Mouse (Mus musculus) hindbrain, embryonic 10.5 days (tissue): ENCODE results near the gene Ptges2. TPM values are rescaled to one million over a fixed set of nuclear protein-coding genes. Genes with fewer than 3 reads are reported as not detected.

Experiments
- DNase-seq: peaks from one replicate; pipeline ENCODE4 v3.0.0-alpha.2; 2017; ENCODE audit warnings: low spot score
- H3K27ac ChIP-seq: fragments of 300-500 bp; sonication (generic); 2 replicates; pipeline ENCODE4 v1.5.1; 2016; ENCODE audit warnings: mild to moderate bottlenecking, moderate library complexity
- H3K27me3 ChIP-seq: fragments of 300-500 bp; sonication (generic); 2 replicates; pipeline ENCODE4 v1.6.1; 2016; ENCODE audit warnings: mild to moderate bottlenecking; ENCODE audit not compliant: poor library complexity, insufficient read depth, severe bottlenecking
- H3K36me3 ChIP-seq: fragments of 300-500 bp; sonication (generic); 2 replicates; pipeline ENCODE4 v1.6.1; 2016; ENCODE audit warnings: mild to moderate bottlenecking, moderate library complexity
- H3K4me1 ChIP-seq: fragments of 300-500 bp; sonication (generic); replicated peaks from 2 replicates; pipeline ENCODE4 v1.6.1; 2016; ENCODE audit warnings: mild to moderate bottlenecking
- H3K4me3 ChIP-seq: fragments of 300-500 bp; sonication (generic); 2 replicates; pipeline ENCODE4 v1.5.1; 2016; ENCODE audit warnings: mild to moderate bottlenecking, moderate library complexity
- H3K9me3 ChIP-seq: fragments of 300-500 bp; sonication (generic); 2 replicates; pipeline ENCODE4 v1.6.1; 2016; ENCODE audit warnings: mild to moderate bottlenecking, moderate library complexity
- WGBS: fragments of 180-500 bp; shearing (Covaris S2); methylation state at CpG from one replicate; pipeline ENCODE4 v1.1.7; 2016; 5-methylcytosine and 5-hydroxymethylcytosine counted together
- polyA plus RNA-seq: library from polyadenylated mRNA; unstranded; fragments of >200 nt; fragmentation: Nextera tagmentation; extraction: Ambion mirVana; gene quantifications from 2 replicates; pipeline ENCODE4 v1.2.1, GENCODE M21; 2016

The Ptges2 gene
- polyA plus RNA-seq, 1 experiment from 2014 or later, result 32.3 TPM

GRCm38 (mm10) chr2:32423481-32424331 lies 28.0 kb downstream of the Ptges2 start:
- peak overlapping the region; percentile 54 for H3K4me3 ChIP-seq
- DNase-seq, result peak; percentile 69
- 2% methylated on average over 14 of the region's 14 CpGs for WGBS
- H3K36me3 ChIP-seq, result peaks cover 39% of the 10 kb centered on the region
- H3K27me3 ChIP-seq, result no peaks in the 10 kb centered on the region
- H3K27ac ChIP-seq, result peak overlapping the region; percentile 79
- H3K4me1 ChIP-seq, result peaks cover 43% of the 10 kb centered on the region
- no peaks in the 10 kb centered on the region for H3K9me3 ChIP-seq

- no peak for DNase-seq
- Histone ChIP-seq H3K27ac (peak overlapping the region; percentile 73; the same call in 1 of the 2 replicates), H3K27me3 (no peaks in the 10 kb centered on the region), H3K4me3 (no peak overlapping the region), H3K36me3 (peaks cover 28% of the 10 kb centered on the region), H3K9me3 (no peaks in the 10 kb centered on the region), H3K4me1 (peaks cover 54% of the 10 kb centered on the region)
- WGBS, result 62% methylated on average over 3 of the region's 3 CpGs
Measured at GRCm38 (mm10) chr2:32424796-32425195, 29.1 kb downstream of the Ptges2 start.

GRCm38 (mm10) chr2:32425568-32425967 lies 29.9 kb downstream of the Ptges2 start:
- no peaks in the 10 kb centered on the region for H3K27me3 ChIP-seq
- 85% methylated on average over 5 of the region's 5 CpGs for WGBS
- no peak overlapping the region for H3K27ac ChIP-seq
- H3K4me3 ChIP-seq, result no peak overlapping the region
- H3K36me3 ChIP-seq, result peaks cover 20% of the 10 kb centered on the region
- H3K4me1 ChIP-seq, result peaks cover 62% of the 10 kb centered on the region
- DNase-seq, result no peak
- H3K9me3 ChIP-seq, result no peaks in the 10 kb centered on the region

- Histone ChIP-seq H3K4me1 (peaks cover 68% of the 10 kb centered on the region), H3K27ac (no peak overlapping the region), H3K9me3 (no peaks in the 10 kb centered on the region), H3K36me3 (peaks cover 15% of the 10 kb centered on the region), H3K4me3 (no peak overlapping the region), H3K27me3 (no peaks in the 10 kb centered on the region)
- no peak for DNase-seq
- WGBS, result 90% methylated on average over 1 of the region's 1 CpGs
Measured at GRCm38 (mm10) chr2:32426141-32426540, 30.4 kb downstream of the Ptges2 start.

GRCm38 (mm10) chr2:32427720-32428119 lies 32.0 kb downstream of the Ptges2 start:
- Histone ChIP-seq H3K27ac (no peak overlapping the region), H3K9me3 (no peaks in the 10 kb centered on the region), H3K36me3 (peaks cover 8% of the 10 kb centered on the region; the same call in 1 of the 2 replicates), H3K27me3 (no peaks in the 10 kb centered on the region), H3K4me1 (peaks cover 75% of the 10 kb centered on the region), H3K4me3 (no peak overlapping the region)
- 76% methylated on average over 5 of the region's 5 CpGs for WGBS
- DNase-seq, result no peak

GRCm38 (mm10) chr2:32428262-32428722 lies 32.6 kb downstream of the Ptges2 start:
- peaks cover 69% of the 10 kb centered on the region for H3K4me1 ChIP-seq
- no peak for DNase-seq
- WGBS, result 83% methylated on average over 8 of the region's 8 CpGs
- peaks cover 8% of the 10 kb centered on the region; the same call in 1 of the 2 replicates for H3K36me3 ChIP-seq
- peak overlapping the region; percentile 17; the same call in 1 of the 2 replicates for H3K27ac ChIP-seq
- H3K9me3 ChIP-seq, result no peaks in the 10 kb centered on the region
- no peaks in the 10 kb centered on the region for H3K27me3 ChIP-seq
- 0 out of 2 replicates have a peak overlapping the region, but pooled peaks have one; percentile 3 for H3K4me3 ChIP-seq

- H3K36me3 ChIP-seq, result peaks cover 8% of the 10 kb centered on the region; the same call in 1 of the 2 replicates
- no peak overlapping the region for H3K27ac ChIP-seq
- no peaks in the 10 kb centered on the region for H3K9me3 ChIP-seq
- no peaks in the 10 kb centered on the region for H3K27me3 ChIP-seq
- H3K4me3 ChIP-seq, result peak overlapping the region; percentile 52; the same call in 1 of the 2 replicates
- 84% methylated on average over 4 of the region's 4 CpGs for WGBS
- peaks cover 59% of the 10 kb centered on the region for H3K4me1 ChIP-seq
- DNase-seq, result no peak
Measured at GRCm38 (mm10) chr2:32429215-32429891, 33.7 kb downstream of the Ptges2 start.

GRCm38 (mm10) chr2:32430701-32431676 lies 35.3 kb downstream of the Ptges2 start:
- peak overlapping the region; percentile 89 for H3K27ac ChIP-seq
- DNase-seq, result peak; percentile 92
- peaks cover 47% of the 10 kb centered on the region for H3K4me1 ChIP-seq
- H3K9me3 ChIP-seq, result no peaks in the 10 kb centered on the region
- no peaks in the 10 kb centered on the region for H3K27me3 ChIP-seq
- WGBS, result 9% methylated on average over 18 of the region's 18 CpGs
- peak overlapping the region; percentile 52 for H3K4me3 ChIP-seq
- peaks cover 8% of the 10 kb centered on the region; the same call in 1 of the 2 replicates for H3K36me3 ChIP-seq

- DNase-seq, result no peak
- 70% methylated on average over 3 of the region's 3 CpGs for WGBS
- H3K27ac ChIP-seq, result peak overlapping the region; percentile 75
- H3K36me3 ChIP-seq, result no peaks in the 10 kb centered on the region
- no peak overlapping the region for H3K4me3 ChIP-seq
- no peaks in the 10 kb centered on the region for H3K27me3 ChIP-seq
- H3K9me3 ChIP-seq, result no peaks in the 10 kb centered on the region
- peaks cover 44% of the 10 kb centered on the region for H3K4me1 ChIP-seq
Measured at GRCm38 (mm10) chr2:32436686-32437372, 41.1 kb downstream of the Ptges2 start.

GRCm38 (mm10) chr2:32437612-32438166 lies 42.0 kb downstream of the Ptges2 start:
- WGBS, result 65% methylated on average over 2 of the region's 2 CpGs
- Histone ChIP-seq H3K9me3 (no peaks in the 10 kb centered on the region), H3K4me1 (peaks cover 42% of the 10 kb centered on the region), H3K27ac (peak overlapping the region; percentile 75), H3K4me3 (no peak overlapping the region), H3K36me3 (no peaks in the 10 kb centered on the region), H3K27me3 (no peaks in the 10 kb centered on the region)
- DNase-seq, result no peak

- 85% methylated on average over 3 of the region's 3 CpGs for WGBS
- Histone ChIP-seq H3K4me1 (peaks cover 42% of the 10 kb centered on the region), H3K36me3 (no peaks in the 10 kb centered on the region), H3K9me3 (no peaks in the 10 kb centered on the region), H3K27ac (no peak overlapping the region), H3K27me3 (no peaks in the 10 kb centered on the region), H3K4me3 (no peak overlapping the region)
- no peak for DNase-seq
Measured at GRCm38 (mm10) chr2:32438733-32439132, 43.0 kb downstream of the Ptges2 start.
